Mouse (Mus musculus): ENCODE measurements around the gene Nagpa. TPM values are rescaled to one million over a fixed set of nuclear protein-coding genes. Genes with fewer than 3 reads are reported as not detected.

The Nagpa gene
- total and polyA plus RNA-seq, 3 experiments, result 34.0 to 60.5 TPM; not detected in 1

DNA sequence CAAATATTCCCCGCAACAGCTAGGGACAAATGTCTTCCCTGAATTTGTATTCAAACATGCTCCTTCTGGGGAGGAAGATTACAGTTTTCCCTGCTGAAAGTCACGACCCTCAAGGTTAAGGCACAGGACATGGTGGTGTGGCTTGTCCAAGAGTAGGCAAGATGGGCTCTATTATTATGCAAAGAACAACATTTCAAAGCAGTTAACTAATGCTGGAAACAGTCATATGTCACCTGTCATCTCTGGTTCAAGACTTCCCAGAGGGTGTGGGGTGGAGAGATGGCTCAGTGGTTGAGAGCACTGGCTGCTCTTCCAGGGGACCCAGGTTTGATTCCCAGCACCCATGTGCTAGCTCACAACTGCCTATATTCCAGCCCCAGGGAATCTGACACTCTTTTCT, 48.4 kb upstream of the Nagpa start:
- peaks cover 9% of the 10 kb centered on the region for H3K79me2 ChIP-seq (ENCODE audit: control insufficient read depth, insufficient read depth, low read length, poor library complexity)
- H3K9me3 ChIP-seq (replicated peaks; ENCODE audit: insufficient read depth, low read length), result no peaks in the 10 kb centered on the region
- no peak for TF ChIP-seq E2F4 (IDR thresholded peaks at IDR 0.05; ENCODE audit: borderline replicate concordance, low read depth, low read length)
- TF ChIP-seq MXI1 (IDR thresholded peaks at IDR 0.05; ENCODE audit: low read depth, low read length), result no peak
- TF ChIP-seq NRF1 (IDR thresholded peaks at IDR 0.05; ENCODE audit: insufficient read depth, low read depth, low read length, poor library complexity, severe bottlenecking), result no peak
- TF ChIP-seq GABPA (IDR thresholded peaks at IDR 0.05; ENCODE audit: low read depth, low read length), result no peak
- no peak for TF ChIP-seq POLR2AphosphoS5 (IDR thresholded peaks at IDR 0.05; ENCODE audit: borderline replicate concordance, low read depth, low read length)
- TF ChIP-seq POLR2AphosphoS2 (IDR thresholded peaks at IDR 0.05; ENCODE audit: low read length), result no peak
- no peak for TF ChIP-seq EP300 (IDR thresholded peaks at IDR 0.05; ENCODE audit: low read depth in 1 of 2, low read length in 2 of 2)
- TF ChIP-seq UBTF (IDR thresholded peaks at IDR 0.05; ENCODE audit: borderline replicate concordance, insufficient read depth, low read depth, low read length), result no peak
- TF ChIP-seq CTCF (IDR thresholded peaks at IDR 0.05 in 2 of 3, conservative IDR thresholded peaks at IDR 0.05 in 1 of 3; ENCODE audit: control insufficient read depth in 1 of 3, insufficient read depth in 1 of 3, low read depth in 2 of 3, low read length in 3 of 3, poor library complexity in 1 of 3, severe bottlenecking in 1 of 3), result no peak
- no peak for TF ChIP-seq ZKSCAN1 (IDR thresholded peaks at IDR 0.05; ENCODE audit: low read depth, low read length)
- peaks cover 0 to 2% of the 10 kb centered on the region in 2 experiments; a peak in 1 of 4 replicates for H3K36me3 ChIP-seq (ENCODE audit: control insufficient read depth in 1 of 2, insufficient read depth in 2 of 2, low read length in 2 of 2)
- H3K27ac ChIP-seq (ENCODE audit: control insufficient read depth, low read depth, low read length), result no peak overlapping the region
- DNase-seq (ENCODE audit: low read depth, low spot score), result no peak
- H3K9ac ChIP-seq (ENCODE audit: control insufficient read depth, low read depth, low read length, poor library complexity, severe bottlenecking), result no peak overlapping the region
- H3K4me1 ChIP-seq (ENCODE audit: control insufficient read depth in 1 of 2, insufficient read depth in 2 of 2, low read length in 2 of 2), result peaks cover 0 to 8% of the 10 kb centered on the region in 2 experiments; a peak in 1 of 4 replicates
- no peak overlapping the region for H3K4me3 ChIP-seq (ENCODE audit: control insufficient read depth in 1 of 2, insufficient read depth in 1 of 2, low read depth in 2 of 2, low read length in 2 of 2)
- H3K27me3 ChIP-seq (ENCODE audit: control insufficient read depth in 1 of 2, insufficient read depth in 2 of 2, low read length in 2 of 2), result no peaks in the 10 kb centered on the region

DNA sequence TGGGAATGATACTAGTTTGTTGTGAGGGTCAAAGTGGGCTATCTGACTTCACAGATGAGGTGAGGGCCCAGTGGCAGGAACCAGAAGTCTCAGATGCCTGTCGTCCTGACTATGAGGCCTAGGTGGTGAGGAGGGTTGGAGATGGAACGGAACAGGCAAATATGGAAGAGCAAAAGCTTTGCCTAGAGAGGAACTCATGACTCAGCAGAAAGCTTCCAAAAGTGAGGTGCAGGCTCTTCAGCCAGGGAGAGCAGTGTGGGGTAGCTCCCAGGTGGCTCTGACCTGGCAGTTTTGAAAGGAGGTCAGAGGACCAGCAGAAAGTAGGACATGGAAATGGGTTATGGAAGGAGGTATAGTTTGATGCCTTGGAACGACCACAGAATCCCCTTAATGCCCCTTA, 47.1 kb upstream of the Nagpa start:
- Histone ChIP-seq H3K4me3 (ENCODE audit: control insufficient read depth in 1 of 2, insufficient read depth in 1 of 2, low read depth in 2 of 2, low read length in 2 of 2) (no peak overlapping the region), H3K36me3 (ENCODE audit: control insufficient read depth in 1 of 2, insufficient read depth in 2 of 2, low read length in 2 of 2) (peaks cover 0 to 2% of the 10 kb centered on the region in 2 experiments; a peak in 1 of 4 replicates), H3K27me3 (ENCODE audit: control insufficient read depth in 1 of 2, insufficient read depth in 2 of 2, low read length in 2 of 2) (no peaks in the 10 kb centered on the region), H3K79me2 (ENCODE audit: control insufficient read depth, insufficient read depth, low read length, poor library complexity) (peaks cover 9% of the 10 kb centered on the region), H3K9ac (ENCODE audit: control insufficient read depth, low read depth, low read length, poor library complexity, severe bottlenecking) (no peak overlapping the region), H3K4me1 (ENCODE audit: control insufficient read depth in 1 of 2, insufficient read depth in 2 of 2, low read length in 2 of 2) (peaks cover 0 to 5% of the 10 kb centered on the region in 2 experiments; a peak in 1 of 4 replicates), H3K9me3 (replicated peaks; ENCODE audit: insufficient read depth, low read length) (no peaks in the 10 kb centered on the region), H3K27ac (ENCODE audit: control insufficient read depth, low read depth, low read length) (no peak overlapping the region)
- no peak for DNase-seq (ENCODE audit: low read depth, low spot score)
- TF ChIP-seq CHD1 (IDR thresholded peaks at IDR 0.05; ENCODE audit: low read depth, low read length), result no peak
- TF ChIP-seq USF2 (IDR thresholded peaks at IDR 0.05; ENCODE audit: borderline replicate concordance in 1 of 2, insufficient read depth in 1 of 2, low read depth in 1 of 2, low read length in 2 of 2), result no peak
- no peak for TF ChIP-seq NELFE (IDR thresholded peaks at IDR 0.05; ENCODE audit: low read depth, low read length)
- no peak for TF ChIP-seq RAD21 (IDR thresholded peaks at IDR 0.05; ENCODE audit: low read depth, low read length)
- no peak for TF ChIP-seq NRF1 (IDR thresholded peaks at IDR 0.05; ENCODE audit: insufficient read depth, low read depth, low read length, poor library complexity, severe bottlenecking)
- TF ChIP-seq EP300 (IDR thresholded peaks at IDR 0.05; ENCODE audit: low read depth in 1 of 2, low read length in 2 of 2), result no peak
- no peak for TF ChIP-seq ELF1 (IDR thresholded peaks at IDR 0.05; ENCODE audit: low read depth, low read length)
- TF ChIP-seq TBP (IDR thresholded peaks at IDR 0.05; ENCODE audit: low read depth, low read length), result no peak
- no peak for TF ChIP-seq MAZ (IDR thresholded peaks at IDR 0.05; ENCODE audit: low read depth, low read length)
- TF ChIP-seq SMC3 (IDR thresholded peaks at IDR 0.05; ENCODE audit: low read depth, low read length), result no peak
- TF ChIP-seq MXI1 (IDR thresholded peaks at IDR 0.05; ENCODE audit: low read depth, low read length), result no peak
- no peak for TF ChIP-seq E2F4 (IDR thresholded peaks at IDR 0.05; ENCODE audit: borderline replicate concordance, low read depth, low read length)
- no peak for TF ChIP-seq MAFK (IDR thresholded peaks at IDR 0.05; ENCODE audit: borderline replicate concordance, low read depth, low read length)
